Mouse (Mus musculus): Measurements from ENCODE around the gene Trim71.
"Not testable (repeated sequence)": the region's sequence is repeated elsewhere in the genome, so short reads cannot be mapped to it uniquely, and the experiment has no call there.

Gene Trim71

DNA sequence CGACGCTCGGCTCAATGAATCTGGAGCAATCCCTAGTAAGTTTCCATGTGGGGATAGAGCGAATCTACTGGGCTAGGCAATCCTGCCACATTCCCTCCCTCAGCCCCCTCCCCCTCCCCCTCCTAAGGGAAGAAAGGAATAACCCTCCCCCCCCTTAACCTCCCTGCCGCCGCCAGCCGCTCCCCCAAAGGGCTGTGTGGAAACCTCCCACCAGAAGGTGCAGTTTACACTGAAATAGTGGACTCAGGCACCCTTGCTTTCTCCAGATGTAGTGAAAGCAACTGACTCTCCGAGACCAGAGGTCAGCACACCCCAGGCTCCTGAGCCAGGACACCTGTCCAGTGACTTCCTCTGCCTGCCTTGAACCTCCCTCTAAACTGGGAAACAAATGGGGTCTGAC, 37.6 kb downstream of the Trim71 start:
- DNase-seq (ENCODE audit: low read depth, low spot score), result peak; percentile 70

DNA sequence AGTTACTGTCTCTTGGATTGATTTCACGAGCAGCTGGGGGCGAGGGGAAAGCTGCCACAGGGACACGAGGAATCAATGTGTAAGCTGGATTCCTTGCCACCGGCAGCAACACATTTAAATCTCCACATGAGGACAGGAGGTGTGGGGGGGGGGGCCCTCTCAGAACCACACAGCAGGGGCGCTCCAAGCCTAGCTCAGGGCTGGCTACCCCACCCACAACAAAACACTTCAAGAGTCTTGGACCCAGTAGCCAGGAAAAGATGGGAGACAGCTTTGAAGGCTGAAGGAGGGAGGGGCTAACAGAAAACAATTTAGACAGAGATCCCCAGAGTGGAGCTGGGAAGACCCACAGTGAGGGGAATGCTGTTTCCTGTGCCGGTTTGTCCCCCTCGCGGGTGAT, 38.3 kb downstream of the Trim71 start:
- peak; percentile 50 for DNase-seq (ENCODE audit: low read depth, low spot score)

DNA sequence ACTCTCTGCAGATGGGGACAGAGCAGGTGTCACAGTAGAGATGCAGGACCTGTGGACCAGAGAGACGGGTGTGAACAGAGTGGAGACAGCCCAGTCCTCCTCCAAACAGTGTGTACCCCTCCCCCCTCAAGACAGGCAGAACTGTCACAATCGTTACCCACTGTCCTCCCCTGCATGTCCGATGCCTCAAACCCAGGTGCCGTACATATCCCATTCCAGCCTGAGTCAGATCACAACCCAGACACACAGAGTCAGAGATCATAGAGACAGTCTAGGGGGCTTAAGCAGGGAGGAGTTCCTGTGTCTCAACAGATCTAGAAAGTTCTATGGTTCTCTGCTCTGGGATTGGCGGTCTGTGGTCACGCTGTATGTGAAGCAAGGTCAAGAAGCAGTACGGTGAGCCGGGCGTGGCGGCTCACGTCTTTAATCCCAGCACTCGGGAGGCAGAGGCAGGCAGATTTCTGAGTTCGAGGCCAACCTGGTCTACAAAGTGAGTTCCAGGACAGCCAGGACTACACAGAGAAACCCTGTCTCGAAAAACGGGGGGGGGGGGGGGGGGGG, 39.0 kb downstream of the Trim71 start:
- DNase-seq (ENCODE audit: low read depth, low spot score), result no peak

DNA sequence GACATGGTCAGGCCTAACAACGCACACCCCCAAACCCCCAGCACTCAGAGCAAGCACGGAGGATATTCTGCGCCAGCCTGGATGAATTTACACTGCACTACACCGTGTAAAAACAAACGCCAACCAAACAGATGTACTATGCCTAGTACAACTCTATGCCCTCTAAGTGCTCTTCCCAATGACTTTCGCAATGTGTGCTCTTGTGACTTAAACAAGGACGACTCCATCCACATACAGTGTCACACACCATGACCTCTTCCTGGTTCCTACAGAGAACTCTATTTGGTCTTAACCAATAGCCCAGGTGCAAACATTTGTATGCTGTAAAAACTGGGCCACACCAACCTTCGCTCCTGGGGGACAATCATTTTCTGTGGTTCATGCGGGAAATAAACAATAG, 41.7 kb downstream of the Trim71 start:
- no peak for DNase-seq (ENCODE audit: low read depth, low spot score)

DNA sequence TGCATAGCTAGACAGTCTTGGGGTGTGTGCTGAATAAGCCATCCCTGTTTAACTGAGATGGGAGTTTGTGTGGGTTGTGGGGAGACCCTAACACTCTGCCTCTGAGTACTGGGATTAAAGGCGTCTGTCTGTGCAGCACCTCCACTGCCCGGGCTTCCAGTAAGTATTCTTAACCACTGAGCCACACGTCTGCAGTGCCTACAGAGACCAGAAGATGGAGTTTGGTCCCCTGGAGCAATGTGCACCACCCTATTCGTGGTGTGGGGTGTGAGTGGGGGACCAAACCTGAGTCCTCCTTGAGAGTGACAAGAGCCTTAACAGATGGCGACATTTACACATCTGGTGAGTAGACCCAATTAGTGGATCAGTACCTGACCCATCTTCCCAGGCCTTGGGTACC, 42.1 kb downstream of the Trim71 start:
- DNase-seq (ENCODE audit: low read depth, low spot score), result no peak

DNA sequence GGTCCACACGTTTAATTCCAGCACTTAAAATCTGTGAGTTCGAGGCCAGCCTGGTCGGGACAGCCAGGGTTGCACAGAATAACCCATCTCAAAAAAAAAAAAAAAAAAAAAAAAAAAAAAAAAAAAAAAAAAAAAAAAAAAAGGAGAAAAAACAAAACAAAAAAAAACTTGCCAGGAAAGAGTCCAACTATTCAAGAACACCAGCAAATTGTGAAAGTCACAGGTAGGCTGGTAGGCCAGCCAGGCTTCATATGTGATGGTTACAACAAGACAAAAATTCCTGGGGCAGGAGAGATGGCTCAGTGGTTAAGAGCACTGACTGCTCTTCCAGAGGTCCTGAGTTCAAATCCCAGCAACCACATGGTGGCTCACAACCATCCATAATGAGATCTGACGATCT, 43.6 kb downstream of the Trim71 start:
- not testable (repeated sequence) for DNase-seq (ENCODE audit: low read depth, low spot score)

DNA sequence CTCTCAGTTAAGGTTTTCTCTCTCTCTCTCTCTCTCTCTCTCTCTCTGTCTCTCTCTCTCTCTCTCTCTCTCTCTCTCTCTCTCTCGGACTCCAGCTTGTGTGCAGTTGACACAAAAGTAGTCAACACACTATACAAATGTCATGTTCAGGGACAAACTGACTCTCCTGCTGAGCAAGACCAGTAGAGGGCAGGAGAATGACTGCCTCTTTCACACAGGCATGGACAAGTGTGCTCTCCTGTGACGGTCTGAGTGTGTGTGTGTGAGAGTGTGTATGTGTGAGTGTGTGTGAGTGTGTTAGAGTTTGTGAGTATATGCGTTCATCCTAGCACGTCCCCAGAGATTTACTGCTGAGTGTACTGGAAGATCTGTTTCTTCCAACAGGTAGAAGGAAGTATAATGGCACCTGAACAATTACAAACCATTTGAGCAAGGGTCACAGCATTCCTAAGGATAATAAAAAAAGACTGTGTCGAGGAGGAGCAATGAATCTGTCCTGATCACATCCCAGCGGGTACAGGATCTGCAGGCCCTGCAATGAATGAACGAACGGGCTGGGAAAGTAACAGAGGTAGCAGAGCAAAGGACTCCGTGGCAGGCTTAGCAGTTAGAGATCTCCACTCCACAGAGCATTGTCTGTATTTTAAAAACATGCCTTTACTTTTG, 45.2 kb downstream of the Trim71 start:
- no peak for DNase-seq (ENCODE audit: low read depth, low spot score)

DNA sequence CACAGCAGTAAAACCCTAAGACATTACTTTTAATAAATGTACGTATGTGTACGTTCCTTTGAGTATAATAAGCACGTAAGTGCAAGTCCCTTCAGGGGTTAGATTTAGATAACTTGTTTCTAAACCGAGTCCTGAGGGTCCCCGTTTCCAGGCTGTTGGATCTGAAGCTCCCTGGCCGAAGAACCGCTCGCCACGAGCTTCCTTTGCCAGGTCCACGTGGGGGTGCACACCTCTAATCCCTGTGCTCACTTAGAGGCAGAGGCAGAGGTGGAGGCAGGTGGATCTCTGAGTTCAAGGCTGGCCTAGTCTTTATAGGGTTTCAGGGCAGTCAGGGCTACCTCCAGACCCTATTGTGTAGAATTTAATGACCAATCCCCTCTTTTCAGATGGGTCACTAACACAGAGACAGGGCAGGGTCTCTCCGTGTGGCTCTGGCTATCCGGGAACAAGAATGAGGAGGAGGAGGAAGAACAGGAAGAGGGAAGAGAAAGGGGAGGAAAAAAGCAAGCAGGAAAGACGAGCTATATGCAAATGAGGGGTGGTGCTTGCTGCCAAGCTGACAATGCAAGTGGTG, 46.2 kb downstream of the Trim71 start:
- no peak for DNase-seq (ENCODE audit: low read depth, low spot score)

DNA sequence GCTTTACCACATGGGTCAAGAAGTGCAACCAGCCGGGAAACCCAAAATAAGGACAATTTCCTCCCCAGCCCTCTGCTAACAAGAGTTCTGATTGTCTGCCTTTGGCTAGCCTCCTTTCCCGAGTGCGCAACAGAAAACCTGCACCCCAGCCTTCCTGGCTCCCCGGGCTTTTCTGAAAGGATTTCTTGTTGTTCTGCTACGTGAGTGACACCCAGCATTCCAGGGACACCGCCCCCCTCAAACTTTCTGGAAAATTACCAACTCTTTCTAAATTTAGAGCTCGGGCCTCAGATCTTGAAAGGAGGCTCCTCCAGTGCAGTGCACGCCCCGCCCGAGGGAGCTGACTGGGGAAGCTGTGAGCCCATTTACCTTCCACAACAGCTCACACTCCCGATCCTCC, 48.8 kb downstream of the Trim71 start, which contains the start of gene C130032M10Rik:
Gene C130032M10Rik, plus strand, starts transcription at position 334 of the 400 bp plus-strand sequence.
- no peak for DNase-seq (ENCODE audit: low read depth, low spot score)

DNA sequence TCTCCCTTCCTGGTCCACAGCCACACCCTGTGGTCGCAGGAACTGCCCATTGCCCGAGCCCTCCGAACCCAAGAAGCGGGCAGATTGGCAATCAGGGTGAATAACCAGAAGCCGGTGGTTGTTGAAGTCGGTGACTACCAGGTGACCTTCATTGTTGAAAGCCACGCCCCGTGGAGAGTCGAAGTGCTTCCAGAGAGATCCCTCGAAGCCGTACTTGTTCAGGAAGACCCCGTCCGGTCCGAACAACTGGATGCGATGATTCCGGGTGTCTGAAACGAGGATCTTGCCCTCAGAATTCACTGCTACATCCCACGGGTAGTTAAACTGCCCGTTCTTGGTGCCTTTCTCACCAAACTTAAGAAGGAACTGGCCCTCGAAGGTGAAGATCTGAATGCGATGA, 51.3 kb downstream of the Trim71 start:
- no peak for DNase-seq (ENCODE audit: low read depth, low spot score)

DNA sequence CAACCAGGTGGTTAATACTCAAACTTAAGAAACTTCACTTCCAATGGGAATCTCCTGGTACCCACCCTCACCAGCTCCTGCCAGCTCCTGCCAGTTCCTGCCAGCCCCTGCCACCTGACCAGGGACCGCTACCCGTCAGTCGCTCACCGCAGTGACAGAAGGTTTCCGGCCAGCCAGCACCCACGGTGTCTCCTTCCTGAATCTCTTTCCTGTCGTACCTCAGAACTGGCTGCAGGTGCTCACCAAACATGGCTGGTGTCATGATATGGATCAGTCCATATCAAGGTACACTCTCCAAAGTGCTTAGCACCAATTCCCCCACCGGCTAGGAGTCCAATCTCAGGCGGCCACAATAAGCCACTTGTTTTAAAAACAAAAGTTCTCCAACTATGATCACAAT, 54.4 kb downstream of the Trim71 start:
- no peak for DNase-seq (ENCODE audit: low read depth, low spot score)

DNA sequence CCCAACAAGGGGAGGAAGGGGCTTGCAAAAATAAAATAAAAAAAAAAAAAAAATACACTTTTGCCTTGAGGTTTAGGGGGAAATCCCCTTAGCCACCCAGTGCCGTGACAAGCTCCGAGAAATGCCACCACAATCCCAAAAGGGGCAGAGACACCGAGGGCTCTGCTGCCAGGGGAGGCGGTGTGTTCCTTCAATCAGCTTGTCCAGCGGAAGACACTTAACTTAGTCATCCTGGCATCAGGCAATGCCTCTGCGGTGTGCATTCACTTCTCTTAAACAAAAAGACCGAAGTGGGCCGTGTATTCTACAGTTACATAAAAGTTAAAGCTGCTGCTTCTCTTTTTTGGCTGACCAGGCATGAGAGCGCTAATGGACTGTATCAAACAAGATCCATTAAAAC, 56.7 kb downstream of the Trim71 start:
- no peak for DNase-seq (ENCODE audit: low read depth, low spot score)

DNA sequence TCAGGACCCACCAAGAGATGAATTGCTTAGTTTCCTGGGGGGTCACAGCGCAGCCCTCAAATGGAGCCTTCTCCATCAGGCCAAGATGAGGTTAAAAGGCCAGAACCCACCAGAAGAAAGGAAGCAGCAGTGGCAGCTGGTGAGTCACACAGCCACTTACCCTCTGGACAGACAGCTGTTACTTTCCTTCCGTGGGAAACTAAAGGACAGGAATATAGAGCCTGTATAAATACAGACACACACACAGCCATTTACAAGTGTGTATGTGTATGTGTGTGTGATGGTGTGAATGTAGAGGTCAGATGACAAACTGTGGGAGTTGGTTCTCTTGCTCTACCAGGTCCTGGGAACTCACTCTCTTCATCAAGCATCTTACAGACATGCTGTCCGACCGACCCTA, 57.6 kb downstream of the Trim71 start:
- DNase-seq (ENCODE audit: low read depth, low spot score), result no peak

DNA sequence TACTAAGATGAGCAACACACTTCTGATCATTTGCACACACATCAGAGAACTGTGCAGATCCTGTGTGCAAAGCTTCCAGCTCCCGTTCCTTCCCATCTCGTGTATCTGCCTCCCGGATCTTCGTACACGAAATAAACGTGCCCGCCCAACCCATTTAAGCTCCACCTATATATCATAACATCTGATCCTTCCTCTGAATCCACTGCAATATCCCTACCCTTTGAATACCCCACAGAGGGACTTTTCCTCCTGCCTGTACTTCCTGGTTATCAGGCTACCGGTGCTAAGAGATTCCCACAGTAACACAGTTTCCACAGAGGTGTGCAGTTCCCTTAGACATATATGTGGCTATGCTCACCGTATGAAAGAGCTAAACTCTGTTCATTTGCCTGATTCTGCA, 59.4 kb downstream of the Trim71 start, which contains the start of gene Ccr4:
Gene Ccr4, minus strand, starts transcription at position 101 of the 400 bp plus-strand sequence.
- no peak for DNase-seq (ENCODE audit: low read depth, low spot score)

DNA sequence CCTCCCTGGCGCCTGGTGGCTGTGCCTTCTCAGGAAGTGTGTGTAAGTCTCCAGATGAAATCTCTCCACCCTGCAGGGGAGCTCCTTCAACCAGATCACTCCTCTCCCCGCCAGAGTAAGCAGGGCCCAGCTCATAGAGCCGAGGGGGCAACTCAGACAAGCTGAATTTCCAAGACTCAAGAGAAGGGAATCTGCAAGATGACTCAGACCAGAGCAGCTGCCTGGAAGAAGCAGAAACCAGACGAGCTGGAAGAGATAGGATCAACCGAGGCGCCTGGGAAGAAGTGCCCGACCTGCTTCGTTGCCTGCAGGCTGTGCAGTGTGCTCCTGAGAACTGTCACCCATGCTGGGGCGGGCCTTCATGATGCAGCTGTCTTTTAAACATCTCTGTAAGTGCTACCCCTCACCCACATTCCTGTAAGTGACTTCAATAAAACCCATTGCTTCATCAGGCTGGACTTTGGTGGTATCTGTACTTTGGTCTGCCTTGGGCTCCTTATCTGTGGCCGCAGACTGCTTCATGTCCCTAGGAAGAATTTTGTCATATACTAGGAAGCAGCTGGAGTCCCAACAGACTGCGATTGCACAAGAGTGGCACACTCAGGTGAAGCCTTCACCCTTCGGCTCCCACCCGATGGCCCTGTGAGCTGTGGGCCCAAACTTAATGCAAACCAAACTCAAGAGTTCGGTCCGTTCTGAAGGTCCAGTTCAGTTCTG, 61.3 kb downstream of the Trim71 start:
- no peak for DNase-seq (ENCODE audit: low read depth, low spot score)

DNA sequence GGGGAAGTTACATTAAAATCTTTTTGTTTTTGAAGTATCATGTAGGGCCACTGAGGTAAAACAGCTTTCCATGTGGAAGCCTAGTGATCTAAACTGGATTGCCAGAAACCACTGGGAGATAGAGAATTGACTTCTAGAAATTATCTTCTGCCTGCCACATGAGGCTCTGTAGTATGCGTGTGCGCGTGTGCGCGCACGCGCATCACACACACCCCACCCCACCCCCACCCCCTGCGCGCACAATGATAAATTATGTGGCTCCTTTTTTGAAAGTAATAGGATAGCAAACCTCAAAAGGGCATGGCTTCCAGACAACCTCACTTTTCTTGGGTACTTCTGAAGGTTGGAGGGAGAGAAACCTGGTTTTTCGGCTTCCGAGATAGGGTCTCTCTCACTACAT, 62.3 kb downstream of the Trim71 start:
- no peak for DNase-seq (ENCODE audit: low read depth, low spot score)

DNA sequence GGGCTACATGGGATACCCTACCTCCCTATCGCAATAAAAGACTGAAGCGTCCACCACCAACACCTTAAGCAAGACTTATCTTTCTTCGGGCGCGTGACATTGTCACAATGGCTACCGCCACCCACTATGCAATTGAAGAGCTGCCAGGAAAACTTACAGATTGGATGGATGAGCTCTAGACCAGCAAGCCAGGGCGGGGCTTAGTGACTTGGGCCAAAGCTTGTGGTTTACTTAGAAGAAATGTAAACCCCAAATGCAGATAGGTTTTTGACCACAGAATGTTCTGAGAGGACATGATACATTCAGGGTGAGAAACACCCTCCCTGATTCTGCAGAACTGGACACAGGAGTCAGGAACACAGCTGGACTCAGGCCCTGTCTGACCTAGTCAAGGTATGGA, 63.1 kb downstream of the Trim71 start:
- DNase-seq (ENCODE audit: low read depth, low spot score), result peak; percentile 51

DNA sequence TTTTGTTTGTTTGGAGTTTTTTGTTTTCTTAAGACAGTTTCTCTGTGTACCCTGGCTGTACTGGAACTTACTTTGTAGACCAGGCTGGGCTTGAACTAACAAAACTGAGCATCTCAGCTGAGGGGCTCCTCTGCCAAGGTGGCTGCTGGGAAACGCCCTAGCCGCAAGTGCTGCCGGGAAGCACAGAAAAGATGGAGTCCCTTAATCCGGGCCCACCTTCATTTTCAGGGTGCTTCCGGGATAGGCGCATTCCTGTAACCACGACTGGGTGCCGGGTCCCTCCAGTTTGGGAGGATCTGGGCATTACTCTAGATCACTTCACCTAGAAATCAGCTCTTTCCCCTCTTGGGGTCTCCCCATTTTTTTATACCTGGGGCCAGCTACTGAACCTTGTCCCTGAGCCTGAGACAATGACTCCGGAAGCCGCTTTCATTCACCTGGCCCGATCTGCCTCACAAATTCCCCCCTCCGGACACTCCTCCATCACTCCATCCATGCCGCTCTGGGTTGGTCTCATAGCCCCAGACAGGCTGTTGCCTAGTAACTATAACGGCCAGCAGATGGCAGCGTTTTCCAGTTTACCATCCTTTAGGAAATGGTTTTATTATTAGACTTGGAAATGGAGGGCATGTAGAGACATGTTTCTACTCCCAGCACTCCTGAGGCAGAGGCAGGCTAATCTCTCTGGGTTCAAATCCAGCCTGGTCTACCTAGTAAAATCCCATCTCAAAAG, 64.2 kb downstream of the Trim71 start:
- DNase-seq (ENCODE audit: low read depth, low spot score), result peak; percentile 85

DNA sequence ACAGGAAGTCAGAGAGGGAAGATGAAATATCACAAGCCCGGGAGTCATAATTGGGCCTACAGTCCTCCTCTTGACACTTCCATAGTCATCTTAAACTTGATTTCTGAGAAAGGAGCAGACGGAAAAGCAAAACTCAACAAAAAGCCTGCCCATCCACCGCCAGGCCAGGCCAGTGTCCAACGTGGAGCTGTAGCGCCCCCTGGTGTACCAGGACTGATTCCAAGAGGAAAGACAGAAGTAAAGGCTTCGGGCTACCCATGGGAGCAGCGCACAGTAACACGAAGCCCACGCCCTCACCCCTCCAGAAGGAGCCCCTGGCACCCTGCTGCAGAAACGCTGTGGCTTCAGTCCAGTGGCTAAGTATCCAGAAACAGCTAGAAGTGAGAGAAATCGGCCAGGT, 66.0 kb downstream of the Trim71 start:
- peak; percentile 88 for DNase-seq (ENCODE audit: low read depth, low spot score)

DNA sequence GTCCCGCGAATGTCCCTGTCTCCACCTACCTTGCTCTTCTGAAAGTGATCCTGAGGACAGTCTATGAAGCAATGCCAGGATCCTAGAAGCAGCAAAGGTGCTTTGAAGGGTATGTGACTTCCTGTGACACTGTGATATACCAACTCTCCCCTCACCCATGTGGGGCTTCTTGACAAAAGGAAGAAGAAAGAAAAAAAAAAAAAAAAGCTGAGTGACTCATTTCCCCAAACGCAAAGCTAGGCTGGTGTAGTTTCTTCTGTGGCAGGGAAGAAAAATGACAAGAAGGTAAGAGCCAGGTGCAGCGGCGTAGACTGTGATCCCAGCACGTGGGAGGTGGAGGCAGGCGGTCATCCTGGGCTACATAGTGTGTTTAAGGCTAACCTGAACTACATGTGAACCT, 67.7 kb downstream of the Trim71 start:
- no peak for DNase-seq (ENCODE audit: low read depth, low spot score)

DNA sequence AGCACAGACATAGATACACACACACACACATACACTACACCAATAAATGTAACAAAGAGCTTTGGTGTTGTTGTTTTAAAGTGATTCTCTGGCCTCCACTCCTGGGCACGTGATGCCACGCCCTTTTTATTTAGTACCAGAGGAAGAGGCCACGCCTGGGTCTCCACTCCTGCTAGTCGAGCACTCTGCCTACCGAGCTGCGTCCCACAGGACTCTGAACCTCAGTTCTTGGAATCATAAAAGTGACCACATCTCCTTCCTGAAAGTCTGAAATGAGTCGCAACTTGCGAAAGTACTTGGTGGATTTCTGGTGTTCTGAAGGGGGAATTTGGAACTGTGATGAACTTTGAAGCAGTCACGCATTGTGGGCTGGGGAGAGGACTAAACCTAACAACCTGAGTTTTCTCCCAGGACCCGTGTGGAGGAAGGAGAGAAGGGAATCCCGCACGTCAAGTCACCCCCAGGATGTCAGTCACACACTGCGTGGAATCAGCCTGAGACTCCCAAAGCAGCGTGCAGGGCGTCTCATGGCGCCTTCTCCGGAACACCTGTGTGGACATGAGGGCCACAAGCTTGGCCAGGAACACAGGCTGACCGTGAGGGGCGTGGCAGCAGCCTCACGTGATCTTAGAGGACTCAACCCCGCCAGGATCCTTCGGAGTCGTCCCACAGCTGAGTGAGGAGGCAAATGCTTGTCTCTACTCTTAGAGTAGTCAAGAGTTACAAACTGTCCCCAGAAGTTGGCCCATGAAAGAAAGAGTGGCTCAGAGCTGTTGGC, 76.5 kb downstream of the Trim71 start:
- DNase-seq (ENCODE audit: low read depth, low spot score), result peak; percentile 52

Measured in 3T3-L1 (cell line).